Mouse (Mus musculus) lung, postnatal 0 days (tissue): ENCODE results near the gene Fto.

Experiments
- CTCF ChIP-seq: IDR thresholded peaks from 2 replicates; pipeline ENCODE4 v1.5.1; 2016; ENCODE audit warnings: antibody characterized with exemption, mild to moderate bottlenecking
- EP300 ChIP-seq: IDR thresholded peaks from 2 replicates; pipeline ENCODE4 v1.6.1; 2016; ENCODE audit warnings: antibody characterized with exemption, mild to moderate bottlenecking, control low read depth

DNA sequence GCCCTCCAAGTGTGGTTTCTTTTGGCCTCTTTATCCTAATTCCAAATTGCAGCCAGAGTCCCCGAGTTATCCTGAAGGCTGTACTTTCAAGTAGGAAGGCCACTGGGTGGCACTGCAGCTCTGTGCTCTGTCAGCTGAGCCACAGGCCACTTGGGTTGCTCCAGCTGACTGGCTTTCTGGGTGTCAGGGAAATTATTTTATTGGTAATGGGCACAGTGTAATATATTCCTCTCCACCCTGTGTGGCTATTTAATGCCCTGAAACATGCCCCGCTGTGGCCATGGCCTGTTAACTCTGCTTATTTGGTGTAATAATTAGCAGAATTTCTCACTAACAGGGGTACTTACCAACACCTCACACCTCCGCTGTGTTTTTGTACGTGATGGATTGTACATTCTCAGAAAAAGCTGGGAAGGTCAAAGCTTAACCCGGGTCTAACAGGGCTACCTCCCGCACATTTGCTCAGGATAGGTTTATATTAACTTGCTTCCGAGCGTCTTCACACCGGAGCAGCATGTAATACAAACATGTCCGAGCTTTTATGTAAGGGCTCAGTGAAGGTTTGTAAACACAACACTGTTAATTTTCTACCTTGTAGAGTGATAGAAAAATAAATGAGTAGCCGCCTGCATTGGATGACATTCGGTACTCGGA lies 65.6 kb downstream of the Fto start:
- TF ChIP-seq EP300 (no peak), CTCF (peak; percentile 89)
